Mouse (Mus musculus): ENCODE measurements around the gene Mid1. TPM values are rescaled to one million over a fixed set of nuclear protein-coding genes. Genes with fewer than 3 reads are reported as not detected.

The Mid1 gene
- polyA plus RNA-seq, 1 experiment: 15.2 TPM

- no peak overlapping the region for H3K4me3 ChIP-seq (ENCODE audit: insufficient read depth, poor library complexity, severe bottlenecking)
- no peak overlapping the region for H3ac ChIP-seq (ENCODE audit: control insufficient read depth, insufficient read length, low read depth)
- H3K79me2 ChIP-seq (ENCODE audit: control insufficient read depth, insufficient read depth): no peaks in the 10 kb centered on the region
- no peak for TF ChIP-seq MYOG (IDR thresholded peaks at IDR 0.05; ENCODE audit: control insufficient read depth, extremely low read depth, insufficient read length)
- no peak for TF ChIP-seq CTCF (IDR thresholded peaks at IDR 0.05; ENCODE audit: control insufficient read depth, insufficient read depth, insufficient read length)
- no peak for TF ChIP-seq CEBPB (IDR thresholded peaks at IDR 0.05; ENCODE audit: low read depth)
- TF ChIP-seq MYOD1 (IDR thresholded peaks at IDR 0.05; ENCODE audit: control insufficient read depth, insufficient read length, low read depth): no peak
- TF ChIP-seq FOSL1 (IDR thresholded peaks at IDR 0.05; ENCODE audit: insufficient read depth, low read length, poor library complexity, severe bottlenecking): no peak
- TF ChIP-seq USF1 (IDR thresholded peaks at IDR 0.05; ENCODE audit: low read depth): no peak
- TF ChIP-seq MAX (IDR thresholded peaks at IDR 0.05): no peak
- no peaks in the 10 kb centered on the region for H3K36me3 ChIP-seq (ENCODE audit: control insufficient read depth, insufficient read depth)
- no peaks in the 10 kb centered on the region for H3K27me3 ChIP-seq (ENCODE audit: control insufficient read depth, insufficient read depth, insufficient read length)
- H3K79me3 ChIP-seq (ENCODE audit: low read depth): no peaks in the 10 kb centered on the region
Measured at GRCm38 (mm10) chrX:169838650-169838971, 153.6 kb downstream of the Mid1 start.

GRCm38 (mm10) chrX:169843267-169843666, 158.3 kb downstream of the Mid1 start:
- no peaks in the 10 kb centered on the region for H3K79me2 ChIP-seq (ENCODE audit: control insufficient read depth, insufficient read depth)
- H3K36me3 ChIP-seq (ENCODE audit: control insufficient read depth, insufficient read depth): no peaks in the 10 kb centered on the region
- no peaks in the 10 kb centered on the region for H3K27me3 ChIP-seq (ENCODE audit: control insufficient read depth, insufficient read depth, insufficient read length)
- H3K79me3 ChIP-seq (ENCODE audit: low read depth): no peaks in the 10 kb centered on the region
- no peak overlapping the region for H3K4me3 ChIP-seq (ENCODE audit: insufficient read depth, poor library complexity, severe bottlenecking)
- TF ChIP-seq MYOG (IDR thresholded peaks at IDR 0.05; ENCODE audit: control insufficient read depth, extremely low read depth, insufficient read length): no peak
- TF ChIP-seq USF1 (IDR thresholded peaks at IDR 0.05; ENCODE audit: low read depth): no peak
- TF ChIP-seq MAX (IDR thresholded peaks at IDR 0.05): no peak
- no peak for TF ChIP-seq MYOD1 (IDR thresholded peaks at IDR 0.05; ENCODE audit: control insufficient read depth, insufficient read length, low read depth)
- TF ChIP-seq FOSL1 (IDR thresholded peaks at IDR 0.05; ENCODE audit: insufficient read depth, low read length, poor library complexity, severe bottlenecking): no peak
- no peak for TF ChIP-seq CEBPB (IDR thresholded peaks at IDR 0.05; ENCODE audit: low read depth)
- H3ac ChIP-seq (ENCODE audit: control insufficient read depth, insufficient read length, low read depth): no peak overlapping the region

GRCm38 (mm10) chrX:169844150-169844772, 159.3 kb downstream of the Mid1 start:
- TF ChIP-seq MYOD1 (IDR thresholded peaks at IDR 0.05; ENCODE audit: control insufficient read depth, insufficient read length, low read depth): no peak
- Histone ChIP-seq H3K36me3 (ENCODE audit: control insufficient read depth, insufficient read depth) (no peaks in the 10 kb centered on the region), H3K4me3 (ENCODE audit: insufficient read depth, poor library complexity, severe bottlenecking) (no peak overlapping the region), H3ac (ENCODE audit: control insufficient read depth, insufficient read length, low read depth) (no peak overlapping the region), H3K79me3 (ENCODE audit: low read depth) (no peaks in the 10 kb centered on the region), H3K27me3 (ENCODE audit: control insufficient read depth, insufficient read depth, insufficient read length) (no peaks in the 10 kb centered on the region), H3K79me2 (ENCODE audit: control insufficient read depth, insufficient read depth) (no peaks in the 10 kb centered on the region)

- Histone ChIP-seq H3K36me3 (ENCODE audit: control insufficient read depth, insufficient read depth) (no peaks in the 10 kb centered on the region), H3ac (ENCODE audit: control insufficient read depth, insufficient read length, low read depth) (no peak overlapping the region), H3K4me3 (ENCODE audit: insufficient read depth, poor library complexity, severe bottlenecking) (no peak overlapping the region), H3K79me3 (ENCODE audit: low read depth) (no peaks in the 10 kb centered on the region), H3K27me3 (ENCODE audit: control insufficient read depth, insufficient read depth, insufficient read length) (no peaks in the 10 kb centered on the region), H3K79me2 (ENCODE audit: control insufficient read depth, insufficient read depth) (no peaks in the 10 kb centered on the region)
- no peak for TF ChIP-seq USF1 (IDR thresholded peaks at IDR 0.05; ENCODE audit: low read depth)
- no peak for TF ChIP-seq FOSL1 (IDR thresholded peaks at IDR 0.05; ENCODE audit: insufficient read depth, low read length, poor library complexity, severe bottlenecking)
- no peak for TF ChIP-seq MAX (IDR thresholded peaks at IDR 0.05)
- no peak for TF ChIP-seq CTCF (IDR thresholded peaks at IDR 0.05; ENCODE audit: control insufficient read depth, insufficient read depth, insufficient read length)
- TF ChIP-seq MYOD1 (IDR thresholded peaks at IDR 0.05; ENCODE audit: control insufficient read depth, insufficient read length, low read depth): no peak
- TF ChIP-seq CEBPB (IDR thresholded peaks at IDR 0.05; ENCODE audit: low read depth): no peak
- no peak for TF ChIP-seq MYOG (IDR thresholded peaks at IDR 0.05; ENCODE audit: control insufficient read depth, extremely low read depth, insufficient read length)
Measured at GRCm38 (mm10) chrX:169846187-169846586, 161.2 kb downstream of the Mid1 start.

GRCm38 (mm10) chrX:169861194-169861720, 176.3 kb downstream of the Mid1 start:
- H3K4me3 ChIP-seq (ENCODE audit: insufficient read depth, poor library complexity, severe bottlenecking): no peak overlapping the region

GRCm38 (mm10) chrX:169862440-169862839, 177.4 kb downstream of the Mid1 start:
- no peaks in the 10 kb centered on the region for H3K36me3 ChIP-seq (ENCODE audit: control insufficient read depth, insufficient read depth)
- H3K4me3 ChIP-seq (ENCODE audit: insufficient read depth, poor library complexity, severe bottlenecking): no peak overlapping the region
- H3K79me3 ChIP-seq (ENCODE audit: low read depth): no peaks in the 10 kb centered on the region
- TF ChIP-seq MYOD1 (IDR thresholded peaks at IDR 0.05; ENCODE audit: control insufficient read depth, insufficient read length, low read depth) (no peak), MAX (IDR thresholded peaks at IDR 0.05) (no peak), CEBPB (IDR thresholded peaks at IDR 0.05; ENCODE audit: low read depth) (no peak), MYOG (IDR thresholded peaks at IDR 0.05; ENCODE audit: control insufficient read depth, extremely low read depth, insufficient read length) (no peak), FOSL1 (IDR thresholded peaks at IDR 0.05; ENCODE audit: insufficient read depth, low read length, poor library complexity, severe bottlenecking) (no peak), USF1 (IDR thresholded peaks at IDR 0.05; ENCODE audit: low read depth) (no peak), CTCF (IDR thresholded peaks at IDR 0.05; ENCODE audit: control insufficient read depth, insufficient read depth, insufficient read length) (no peak)
- H3K79me2 ChIP-seq (ENCODE audit: control insufficient read depth, insufficient read depth): no peaks in the 10 kb centered on the region
- H3ac ChIP-seq (ENCODE audit: control insufficient read depth, insufficient read length, low read depth): no peak overlapping the region
- no peaks in the 10 kb centered on the region for H3K27me3 ChIP-seq (ENCODE audit: control insufficient read depth, insufficient read depth, insufficient read length)

More at GRCm38 (mm10) chrX:169861194-169861720, 176.3 kb downstream of the Mid1 start:
- Histone ChIP-seq H3K36me3 (ENCODE audit: control insufficient read depth, insufficient read depth) (no peaks in the 10 kb centered on the region), H3K79me2 (ENCODE audit: control insufficient read depth, insufficient read depth) (no peaks in the 10 kb centered on the region), H3K27me3 (ENCODE audit: control insufficient read depth, insufficient read depth, insufficient read length) (no peaks in the 10 kb centered on the region), H3K79me3 (ENCODE audit: low read depth) (no peaks in the 10 kb centered on the region), H3ac (ENCODE audit: control insufficient read depth, insufficient read length, low read depth) (no peak overlapping the region)
- TF ChIP-seq MAX (IDR thresholded peaks at IDR 0.05): no peak
- no peak for TF ChIP-seq FOSL1 (IDR thresholded peaks at IDR 0.05; ENCODE audit: insufficient read depth, low read length, poor library complexity, severe bottlenecking)
- TF ChIP-seq MYOG (IDR thresholded peaks at IDR 0.05; ENCODE audit: control insufficient read depth, extremely low read depth, insufficient read length): no peak
- TF ChIP-seq CTCF (IDR thresholded peaks at IDR 0.05; ENCODE audit: control insufficient read depth, insufficient read depth, insufficient read length): no peak
- TF ChIP-seq MYOD1 (IDR thresholded peaks at IDR 0.05; ENCODE audit: control insufficient read depth, insufficient read length, low read depth): no peak
- TF ChIP-seq CEBPB (IDR thresholded peaks at IDR 0.05; ENCODE audit: low read depth): no peak

Measured in C2C12 (cell line).